In genomic region chr6:83142886-83143285, GRCm38 (mm10) we compare ENCODE assay signal across 12 mouse cellular contexts. TPM values are rescaled to one million over a fixed set of nuclear protein-coding genes. Genes with fewer than 3 reads are reported as not detected.
DNase-seq lines count a peak whose midpoint lies in the region; ATAC-seq and TF ChIP-seq lines count a peak whose summit lies in the region.
"Had no signal": no experiment of that assay in that cellular context is flagged by ENCODE, and none has a peak within 500 bp of the region (broad histone marks: within the 10 kb centered on the region; RNA-seq: fewer than 3 reads in every experiment).

No protein-coding gene starts in this region.

- H3K27ac ChIP-seq in heart, embryonic 13.5 days (replicated peaks), result peak overlapping the region; percentile 17; the same call in 1 of the 2 replicates
- H3K27ac ChIP-seq in embryonic facial prominence, embryonic 13.5 days, result no peak overlapping the region
- H3K27ac ChIP-seq in midbrain, embryonic 13.5 days, result no peak overlapping the region

- H3ac ChIP-seq in C2C12 (ENCODE audit: control insufficient read depth, insufficient read length, low read depth), result peak overlapping the region; percentile 2

- H3K79me3 ChIP-seq in C2C12 (ENCODE audit: low read depth), result peaks cover 34% of the 10 kb centered on the region

- no peak for DNase-seq in heart, adult 18-20 months
- DNase-seq in ovary, postnatal 36 days (ENCODE audit: low spot score), result no peak
- DNase-seq in gastrocnemius, postnatal 10 days, result no peak
- DNase-seq in yolk sac, embryonic 10.5 days (ENCODE audit: low spot score), result no peak
- DNase-seq: gastrocnemius, postnatal 14 days; lung, adult 18-20 months had no signal

- peak overlapping the region; percentile 54 for H3K4me3 ChIP-seq in heart, embryonic 13.5 days
- H3K4me3 ChIP-seq in C2C12 (ENCODE audit: insufficient read depth, poor library complexity, severe bottlenecking), result no peak overlapping the region
- no peak overlapping the region for H3K4me3 ChIP-seq in embryonic facial prominence, embryonic 13.5 days
- no peak overlapping the region for H3K4me3 ChIP-seq in midbrain, embryonic 13.5 days (replicated peaks)

- peaks cover 84% of the 10 kb centered on the region for H3K79me2 ChIP-seq in C2C12 (ENCODE audit: control insufficient read depth, insufficient read depth)

- no peaks in the 10 kb centered on the region for H3K9me3 ChIP-seq in heart, embryonic 13.5 days
- no peaks in the 10 kb centered on the region for H3K9me3 ChIP-seq in embryonic facial prominence, embryonic 13.5 days
- no peaks in the 10 kb centered on the region for H3K9me3 ChIP-seq in midbrain, embryonic 13.5 days

- peaks cover 19% of the 10 kb centered on the region for H3K36me3 ChIP-seq in heart, embryonic 13.5 days
- H3K36me3 ChIP-seq in C2C12 (ENCODE audit: control insufficient read depth, insufficient read depth), result peaks cover 28% of the 10 kb centered on the region
- H3K36me3 ChIP-seq in embryonic facial prominence, embryonic 13.5 days, result peaks cover 21% of the 10 kb centered on the region
- H3K36me3 ChIP-seq in midbrain, embryonic 13.5 days, result peaks cover 9% of the 10 kb centered on the region; the same call in 1 of the 2 replicates

- H3K27me3 ChIP-seq in heart, embryonic 13.5 days (replicated peaks), result no peaks in the 10 kb centered on the region
- H3K27me3 ChIP-seq in C2C12 (ENCODE audit: control insufficient read depth, insufficient read depth, insufficient read length), result no peaks in the 10 kb centered on the region
- H3K27me3 ChIP-seq in embryonic facial prominence, embryonic 13.5 days, result no peaks in the 10 kb centered on the region
- 0 out of 2 replicates have a peak, but pooled peaks cover 2% of the 10 kb centered on the region for H3K27me3 ChIP-seq in midbrain, embryonic 13.5 days

- peak overlapping the region; percentile 79 for H3K4me2 ChIP-seq in heart, embryonic 13.5 days
- H3K4me2 ChIP-seq in embryonic facial prominence, embryonic 13.5 days, result peak overlapping the region; percentile 73
- peak overlapping the region; percentile 66; the same call in 1 of the 2 replicates for H3K4me2 ChIP-seq in midbrain, embryonic 13.5 days (replicated peaks)

- H3K9ac ChIP-seq in heart, embryonic 13.5 days, result peak overlapping the region; percentile 82
- no peak overlapping the region for H3K9ac ChIP-seq in embryonic facial prominence, embryonic 13.5 days
- no peak overlapping the region for H3K9ac ChIP-seq in midbrain, embryonic 13.5 days (replicated peaks)

- no peak for TF ChIP-seq CTCF in C2C12 (IDR thresholded peaks at IDR 0.05; ENCODE audit: control insufficient read depth, insufficient read depth, insufficient read length)

- 44% methylated on average over 11 of the region's 11 CpGs for WGBS in heart, embryonic 13.5 days
- WGBS in embryonic facial prominence, embryonic 13.5 days, result 51% methylated on average over 11 of the region's 11 CpGs
- WGBS in midbrain, embryonic 13.5 days, result 51% methylated on average over 11 of the region's 11 CpGs

- ATAC-seq in heart, embryonic 13.5 days (ENCODE audit: extremely low read depth, insufficient number of reproducible peaks, low FRiP score, low TSS enrichment), result no peak
- ATAC-seq in embryonic facial prominence, embryonic 13.5 days (ENCODE audit: insufficient number of reproducible peaks, insufficient read depth, low FRiP score, low TSS enrichment, low read depth), result no peak
- ATAC-seq in midbrain, embryonic 13.5 days, result no peak

- peaks cover 34% of the 10 kb centered on the region for H3K4me1 ChIP-seq in heart, embryonic 13.5 days
- H3K4me1 ChIP-seq in embryonic facial prominence, embryonic 13.5 days, result peaks cover 51% of the 10 kb centered on the region
- peaks cover 31% of the 10 kb centered on the region for H3K4me1 ChIP-seq in midbrain, embryonic 13.5 days (replicated peaks)

TF ChIP-seq in C2C12, 6 proteins besides CTCF, POLR2A, EP300 and RAD21:
- TF ChIP-seq MAX (IDR thresholded peaks at IDR 0.05), result no peak
- no peak for TF ChIP-seq FOSL1 (IDR thresholded peaks at IDR 0.05; ENCODE audit: insufficient read depth, low read length, poor library complexity, severe bottlenecking)
- TF ChIP-seq USF1 (IDR thresholded peaks at IDR 0.05; ENCODE audit: low read depth), result no peak
- no peak for TF ChIP-seq MYOG (IDR thresholded peaks at IDR 0.05; ENCODE audit: control insufficient read depth, extremely low read depth, insufficient read length)
- no peak for TF ChIP-seq CEBPB (IDR thresholded peaks at IDR 0.05; ENCODE audit: low read depth)
- TF ChIP-seq MYOD1 (IDR thresholded peaks at IDR 0.05; ENCODE audit: control insufficient read depth, insufficient read length, low read depth), result no peak

RNA-seq across cellular contexts. Expression of gene Rtkn, which starts 7.6 kb away (rescaled TPM):
- polyA plus RNA-seq in heart, embryonic 13.5 days (2015; fragmentation: Nextera tagmentation; extraction: Ambion mirVana), result 19.5 and 21.6 TPM in 2 replicates
- total RNA-seq in heart, adult 18-20 months (2021), result 1 to 10 TPM; 3.5 to 5.9 TPM
- 42.1 TPM for polyA plus RNA-seq in C2C12 (2012; fragmentation: generic; extraction: Trizol)
- 46.7 and 51.8 TPM in 2 replicates for polyA plus RNA-seq in embryonic facial prominence, embryonic 13.5 days (2015; fragmentation: Nextera tagmentation; extraction: Ambion mirVana)
- polyA plus RNA-seq in midbrain, embryonic 13.5 days (2015; fragmentation: Nextera tagmentation; extraction: Ambion mirVana), result 16.5 and 18.8 TPM in 2 replicates
- 10 to 100 TPM; 22.3 to 24.5 TPM for total RNA-seq in gastrocnemius, postnatal 10 days (2021)

RNA-seq across cellular contexts. Expression of gene Wdr54, which starts 13.3 kb away (rescaled TPM):
- polyA plus RNA-seq in heart, embryonic 13.5 days (2015; fragmentation: Nextera tagmentation; extraction: Ambion mirVana), result 7.0 and 7.5 TPM in 2 replicates
- total RNA-seq in heart, adult 18-20 months (2021), result 1 to 10 TPM; 1.6 to 1.8 TPM
- 9.5 TPM for polyA plus RNA-seq in C2C12 (2012; fragmentation: generic; extraction: Trizol)
- 7.1 and 7.9 TPM in 2 replicates for polyA plus RNA-seq in embryonic facial prominence, embryonic 13.5 days (2015; fragmentation: Nextera tagmentation; extraction: Ambion mirVana)
- 16.1 and 19.2 TPM in 2 replicates for polyA plus RNA-seq in midbrain, embryonic 13.5 days (2015; fragmentation: Nextera tagmentation; extraction: Ambion mirVana)
- 1 to 10 TPM in 1 of 2 experiments, under 1 TPM in 1; 0.43 to 1.4 TPM for total RNA-seq in gastrocnemius, postnatal 10 days (2021)
- total RNA-seq: common myeloid progenitor, adult 5-6 weeks; monocyte, adult 5-6 weeks had no signal

RNA-seq across cellular contexts. Expression of gene 1700003E16Rik, which starts 13.3 kb away (rescaled TPM):
- polyA plus RNA-seq in heart, embryonic 13.5 days (2015; fragmentation: Nextera tagmentation; extraction: Ambion mirVana), result 0.55 and 0.64 TPM in 2 replicates
- under 1 TPM; 0.12 to 0.18 TPM for total RNA-seq in heart, adult 18-20 months (2021)
- polyA plus RNA-seq in C2C12 (2012; fragmentation: generic; extraction: Trizol), result 1.1 TPM
- polyA plus RNA-seq in embryonic facial prominence, embryonic 13.5 days (2015; fragmentation: Nextera tagmentation; extraction: Ambion mirVana), result 2.0 and 2.8 TPM in 2 replicates
- polyA plus RNA-seq in midbrain, embryonic 13.5 days (2015; fragmentation: Nextera tagmentation; extraction: Ambion mirVana), result 3.0 and 3.3 TPM in 2 replicates
- under 1 TPM in 1 of 2 experiments, not detected in 1; 0.23 TPM for total RNA-seq in gastrocnemius, postnatal 10 days (2021)
- total RNA-seq: common myeloid progenitor, adult 5-6 weeks; gastrocnemius, postnatal 14 days had no signal

RNA-seq across cellular contexts. Expression of gene Ino80b, which starts 17.7 kb away (rescaled TPM):
- polyA plus RNA-seq in heart, embryonic 13.5 days (2015; fragmentation: Nextera tagmentation; extraction: Ambion mirVana), result 8.2 and 8.7 TPM in 2 replicates
- total RNA-seq in heart, adult 18-20 months (2021), result 10 to 100 TPM; 11.9 to 15.7 TPM
- 33.6 TPM for polyA plus RNA-seq in C2C12 (2012; fragmentation: generic; extraction: Trizol)
- 13.2 and 13.9 TPM in 2 replicates for polyA plus RNA-seq in embryonic facial prominence, embryonic 13.5 days (2015; fragmentation: Nextera tagmentation; extraction: Ambion mirVana)
- 12.1 and 14.9 TPM in 2 replicates for polyA plus RNA-seq in midbrain, embryonic 13.5 days (2015; fragmentation: Nextera tagmentation; extraction: Ambion mirVana)
- total RNA-seq in gastrocnemius, postnatal 10 days (2021), result 10 to 100 TPM; 13.1 to 15.2 TPM

RNA-seq across cellular contexts. Expression of gene Wbp1, which starts 21.5 kb away (rescaled TPM):
- polyA plus RNA-seq in heart, embryonic 13.5 days (2015; fragmentation: Nextera tagmentation; extraction: Ambion mirVana), result 88.8 and 99.2 TPM in 2 replicates
- 10 to 100 TPM; 68.8 to 74.6 TPM for total RNA-seq in heart, adult 18-20 months (2021)
- polyA plus RNA-seq in C2C12 (2012; fragmentation: generic; extraction: Trizol), result 82.4 TPM
- polyA plus RNA-seq in embryonic facial prominence, embryonic 13.5 days (2015; fragmentation: Nextera tagmentation; extraction: Ambion mirVana), result 144 and 172 TPM in 2 replicates
- 228 and 253 TPM in 2 replicates for polyA plus RNA-seq in midbrain, embryonic 13.5 days (2015; fragmentation: Nextera tagmentation; extraction: Ambion mirVana)
- total RNA-seq in gastrocnemius, postnatal 10 days (2021), result 10 to 100 TPM; 48.0 to 52.3 TPM
